Mouse (Mus musculus): ENCODE data around the gene Drd5.

- no peak for TF ChIP-seq POLR2A (IDR thresholded peaks at IDR 0.05; ENCODE audit: borderline replicate concordance, control insufficient read depth, low read depth, low read length)
- no peak for TF ChIP-seq CTCF (IDR thresholded peaks at IDR 0.05; ENCODE audit: control insufficient read depth, insufficient read depth, low read length)
Observed at GRCm38 (mm10) chr5:38343101-38343500, 23.9 kb downstream of the Drd5 start.
